Mouse (Mus musculus): ENCODE measurements around the gene Adam10. TPM values are rescaled to one million over a fixed set of nuclear protein-coding genes. Genes with fewer than 3 reads are reported as not detected.

The Adam10 gene
- polyA plus RNA-seq, 1 experiment: 36.8 TPM

- WGBS: 15% methylated on average over 5 of the region's 5 CpGs
- Histone ChIP-seq H3K4me1 (ENCODE audit: control insufficient read depth, insufficient read depth, low read length) (no peaks in the 10 kb centered on the region), H3K27ac (ENCODE audit: control insufficient read depth, insufficient read depth, low read depth, low read length, poor library complexity) (peak overlapping the region; percentile 63; the same call in 1 of the 2 replicates), H3K4me3 (replicated peaks; ENCODE audit: control insufficient read depth, low read depth, low read length) (no peak overlapping the region)
- TF ChIP-seq POLR2A (IDR thresholded peaks at IDR 0.05; ENCODE audit: borderline replicate concordance, control insufficient read depth, low read depth, low read length) (no peak), CTCF (IDR thresholded peaks at IDR 0.05; ENCODE audit: control insufficient read depth, insufficient read depth, low read length) (no peak)
These were observed 82.2 kb downstream of the Adam10 start for GRCm38 (mm10) chr9:70760974-70761373.

DNA sequence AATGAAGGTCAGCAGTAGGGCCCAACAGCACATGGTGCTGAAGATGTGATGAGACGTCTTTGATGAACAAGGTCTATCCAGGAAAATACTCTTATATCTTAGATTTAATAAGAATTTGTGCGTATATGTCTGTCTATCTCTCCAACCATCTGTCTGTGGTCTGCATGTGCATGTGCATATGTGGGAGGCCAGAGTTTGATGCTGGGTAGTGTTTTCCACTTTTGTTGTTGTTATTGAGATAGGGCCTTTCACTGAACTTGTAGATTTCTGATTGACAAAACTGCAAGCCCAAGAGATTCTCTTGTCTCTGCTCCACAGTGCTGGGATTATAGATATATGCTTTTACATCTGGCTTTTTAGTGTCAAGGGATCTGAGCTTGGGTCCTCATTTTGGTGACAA, 96.7 kb downstream of the Adam10 start:
- H3K4me1 ChIP-seq (ENCODE audit: control insufficient read depth, insufficient read depth, low read length): no peaks in the 10 kb centered on the region
- no peak overlapping the region for H3K4me3 ChIP-seq (replicated peaks; ENCODE audit: control insufficient read depth, low read depth, low read length)
- 68% methylated on average over 2 of the region's 2 CpGs for WGBS
- no peak overlapping the region for H3K27ac ChIP-seq (ENCODE audit: control insufficient read depth, insufficient read depth, low read depth, low read length, poor library complexity)
- TF ChIP-seq CTCF (IDR thresholded peaks at IDR 0.05; ENCODE audit: control insufficient read depth, insufficient read depth, low read length): no peak
- TF ChIP-seq POLR2A (IDR thresholded peaks at IDR 0.05; ENCODE audit: borderline replicate concordance, control insufficient read depth, low read depth, low read length): no peak

DNA sequence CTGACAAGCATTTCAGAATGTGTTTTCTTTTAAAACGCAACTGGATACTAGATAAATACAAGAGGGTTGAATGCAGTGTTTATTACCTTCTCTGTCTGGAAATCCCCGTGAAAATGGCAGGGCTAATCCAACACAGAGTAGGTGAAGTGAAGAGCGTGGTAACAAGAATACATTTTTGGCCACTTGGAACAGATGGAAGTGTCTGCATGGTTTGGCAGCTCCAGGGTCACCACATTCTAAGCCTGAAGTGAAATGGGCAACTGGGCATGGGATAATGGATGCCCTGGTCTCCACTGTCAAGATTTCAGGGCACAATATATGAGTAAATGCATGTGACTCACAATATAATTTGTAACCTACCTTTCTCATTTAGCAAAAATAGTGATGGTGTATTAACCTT, 103.4 kb downstream of the Adam10 start:
- H3K27ac ChIP-seq (ENCODE audit: control insufficient read depth, insufficient read depth, low read depth, low read length, poor library complexity): no peak overlapping the region
- TF ChIP-seq CTCF (IDR thresholded peaks at IDR 0.05; ENCODE audit: control insufficient read depth, insufficient read depth, low read length): no peak
- no peak for TF ChIP-seq POLR2A (IDR thresholded peaks at IDR 0.05; ENCODE audit: borderline replicate concordance, control insufficient read depth, low read depth, low read length)
- no peaks in the 10 kb centered on the region for H3K4me1 ChIP-seq (ENCODE audit: control insufficient read depth, insufficient read depth, low read length)
- WGBS: 95% methylated on average over 3 of the region's 3 CpGs
- no peak overlapping the region for H3K4me3 ChIP-seq (replicated peaks; ENCODE audit: control insufficient read depth, low read depth, low read length)

GRCm38 (mm10) chr9:70788705-70789104, 109.9 kb downstream of the Adam10 start:
- TF ChIP-seq CTCF (IDR thresholded peaks at IDR 0.05; ENCODE audit: control insufficient read depth, insufficient read depth, low read length) (no peak), POLR2A (IDR thresholded peaks at IDR 0.05; ENCODE audit: borderline replicate concordance, control insufficient read depth, low read depth, low read length) (no peak)
- 85% methylated on average over 7 of the region's 7 CpGs for WGBS
- no peak overlapping the region for H3K4me3 ChIP-seq (replicated peaks; ENCODE audit: control insufficient read depth, low read depth, low read length)
- no peak overlapping the region for H3K27ac ChIP-seq (ENCODE audit: control insufficient read depth, insufficient read depth, low read depth, low read length, poor library complexity)
- no peaks in the 10 kb centered on the region for H3K4me1 ChIP-seq (ENCODE audit: control insufficient read depth, insufficient read depth, low read length)

- H3K4me1 ChIP-seq (ENCODE audit: control insufficient read depth, insufficient read depth, low read length): no peaks in the 10 kb centered on the region
- no peak overlapping the region for H3K4me3 ChIP-seq (replicated peaks; ENCODE audit: control insufficient read depth, low read depth, low read length)
- TF ChIP-seq CTCF (IDR thresholded peaks at IDR 0.05; ENCODE audit: control insufficient read depth, insufficient read depth, low read length) (no peak), POLR2A (IDR thresholded peaks at IDR 0.05; ENCODE audit: borderline replicate concordance, control insufficient read depth, low read depth, low read length) (no peak)
- no peak overlapping the region for H3K27ac ChIP-seq (ENCODE audit: control insufficient read depth, insufficient read depth, low read depth, low read length, poor library complexity)
- WGBS: 90% methylated on average over 4 of the region's 4 CpGs
These were observed 111.8 kb downstream of the Adam10 start for GRCm38 (mm10) chr9:70790621-70791020.

DNA sequence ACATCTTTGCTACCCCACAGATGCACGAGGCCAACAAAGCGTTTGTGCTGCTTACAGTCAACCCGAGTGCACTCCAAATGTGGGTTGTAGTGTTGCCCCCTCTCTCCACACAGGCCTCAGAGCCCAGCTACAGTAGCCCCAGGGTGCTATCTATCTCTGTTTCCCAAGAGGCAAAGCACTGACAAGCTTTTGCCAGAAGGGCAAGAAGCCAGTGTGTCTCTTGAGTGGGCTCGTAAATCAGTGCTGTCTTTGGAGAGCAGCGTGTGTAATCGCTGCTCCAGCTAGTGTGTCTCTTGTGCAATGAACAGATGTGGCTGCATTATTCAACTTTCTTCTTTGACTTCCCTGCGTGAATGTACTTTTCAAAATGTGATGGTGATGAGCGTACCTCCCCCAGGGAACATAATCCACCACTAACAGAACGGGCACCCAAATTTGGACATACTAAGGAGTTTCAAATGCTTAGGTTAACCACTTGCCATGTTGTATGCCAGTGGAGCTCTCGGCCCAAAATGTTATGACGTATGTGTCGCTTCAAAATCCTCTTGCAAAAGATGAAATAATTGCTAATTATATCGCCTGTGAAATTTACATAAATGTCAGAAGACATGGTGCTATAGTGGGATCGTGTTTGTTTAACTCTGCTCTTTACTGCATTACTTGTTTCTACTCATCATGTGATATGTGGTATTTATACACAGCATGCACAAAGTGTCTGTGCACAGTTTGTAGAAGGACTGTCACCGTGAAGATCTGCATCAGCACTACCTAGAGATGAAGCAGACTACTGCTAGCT, 116.0 kb downstream of the Adam10 start:
- H3K4me1 ChIP-seq (ENCODE audit: control insufficient read depth, insufficient read depth, low read length): no peaks in the 10 kb centered on the region
- WGBS: 81% methylated on average over 15 of the region's 15 CpGs
- H3K27ac ChIP-seq (ENCODE audit: control insufficient read depth, insufficient read depth, low read depth, low read length, poor library complexity): no peak overlapping the region
- no peak for TF ChIP-seq CTCF (IDR thresholded peaks at IDR 0.05; ENCODE audit: control insufficient read depth, insufficient read depth, low read length)
- TF ChIP-seq POLR2A (IDR thresholded peaks at IDR 0.05; ENCODE audit: borderline replicate concordance, control insufficient read depth, low read depth, low read length): no peak
- H3K4me3 ChIP-seq (replicated peaks; ENCODE audit: control insufficient read depth, low read depth, low read length): no peak overlapping the region

DNA sequence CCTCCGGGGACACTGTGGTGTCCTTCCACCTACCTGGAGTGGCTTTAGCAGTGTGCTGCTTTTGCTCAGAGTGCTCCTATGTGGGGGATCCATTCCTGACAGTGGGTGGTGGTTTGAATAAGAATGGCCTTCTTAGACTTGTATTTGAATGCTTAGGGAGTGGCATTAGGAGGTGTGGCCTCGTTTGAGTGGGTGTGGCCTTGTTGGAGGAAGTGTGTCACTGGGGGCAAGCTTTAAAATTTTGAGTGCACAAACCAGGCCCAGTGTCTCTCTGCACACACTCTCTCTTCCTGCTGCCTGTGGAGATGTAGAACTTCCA, 116.6 kb downstream of the Adam10 start:
- Histone ChIP-seq H3K27ac (ENCODE audit: control insufficient read depth, insufficient read depth, low read depth, low read length, poor library complexity) (no peak overlapping the region), H3K4me3 (replicated peaks; ENCODE audit: control insufficient read depth, low read depth, low read length) (no peak overlapping the region), H3K4me1 (ENCODE audit: control insufficient read depth, insufficient read depth, low read length) (no peaks in the 10 kb centered on the region)
- 68% methylated on average over 2 of the region's 2 CpGs for WGBS
- TF ChIP-seq CTCF (IDR thresholded peaks at IDR 0.05; ENCODE audit: control insufficient read depth, insufficient read depth, low read length) (no peak), POLR2A (IDR thresholded peaks at IDR 0.05; ENCODE audit: borderline replicate concordance, control insufficient read depth, low read depth, low read length) (no peak)

DNA sequence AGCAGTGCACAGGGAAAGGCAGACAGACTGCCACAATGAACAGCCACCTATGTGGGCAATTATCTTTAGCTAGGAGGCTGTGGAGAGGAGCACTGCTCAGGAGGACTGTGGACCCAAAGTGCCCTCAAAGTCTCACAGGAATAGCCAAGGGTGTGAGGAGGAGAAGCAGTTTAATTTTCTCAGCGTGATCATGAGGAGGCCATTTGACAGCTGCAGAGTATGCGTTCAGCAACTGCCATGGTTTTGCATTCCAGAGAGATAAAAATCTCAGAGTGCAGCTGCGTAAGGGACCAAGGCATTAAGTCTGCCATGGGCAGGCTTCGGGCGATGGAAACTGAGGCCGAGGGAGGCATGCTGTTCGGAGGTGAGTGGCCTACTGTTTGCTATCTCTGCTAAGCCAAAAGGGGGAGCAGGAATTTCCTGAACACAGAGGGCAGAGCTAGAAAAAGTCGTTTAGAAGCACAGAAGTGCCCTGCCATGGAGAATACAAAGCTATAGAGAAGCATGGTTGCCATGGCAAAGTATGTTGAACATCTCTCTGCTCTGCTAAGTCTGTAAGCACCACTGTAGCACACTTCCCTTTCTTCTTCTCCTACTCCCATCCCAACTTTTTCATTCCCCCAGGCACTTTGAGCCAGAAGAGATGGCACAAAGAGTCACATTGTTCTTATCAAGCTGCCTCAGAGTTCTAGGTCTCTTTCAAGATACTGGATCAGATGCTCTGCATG, 122.0 kb downstream of the Adam10 start:
- Histone ChIP-seq H3K4me3 (replicated peaks; ENCODE audit: control insufficient read depth, low read depth, low read length) (no peak overlapping the region), H3K4me1 (ENCODE audit: control insufficient read depth, insufficient read depth, low read length) (no peaks in the 10 kb centered on the region), H3K27ac (ENCODE audit: control insufficient read depth, insufficient read depth, low read depth, low read length, poor library complexity) (no peak overlapping the region)
- TF ChIP-seq POLR2A (IDR thresholded peaks at IDR 0.05; ENCODE audit: borderline replicate concordance, control insufficient read depth, low read depth, low read length) (no peak), CTCF (IDR thresholded peaks at IDR 0.05; ENCODE audit: control insufficient read depth, insufficient read depth, low read length) (no peak)
- WGBS: 69% methylated on average over 8 of the region's 8 CpGs

All from bone marrow, adult 2 months (tissue).